Mouse (Mus musculus) embryonic facial prominence, embryonic 12.5 days (tissue): ENCODE data around the gene Dnajc21. TPM values are rescaled to one million over a fixed set of nuclear protein-coding genes. Genes with fewer than 3 reads are reported as not detected.

Source experiments
- ATAC-seq: fragments of 200-750 bp; cut with Nextera tagmentation; 2 replicates; pipeline ENCODE4 v1.8.0; 2017; ENCODE audit not compliant: insufficient number of reproducible peaks, insufficient read depth, low FRiP score, low TSS enrichment
- H3K27ac ChIP-seq: fragments of 300-500 bp; sonication (generic); 2 replicates; pipeline ENCODE4 v1.5.1; 2016; ENCODE audit warnings: mild to moderate bottlenecking
- H3K27me3 ChIP-seq: fragments of 300-500 bp; sonication (generic); 2 replicates; pipeline ENCODE4 v1.6.1; 2016; ENCODE audit warnings: mild to moderate bottlenecking, moderate library complexity
- H3K36me3 ChIP-seq: fragments of 300-500 bp; sonication (generic); 2 replicates; pipeline ENCODE4 v1.6.1; 2016; ENCODE audit warnings: mild to moderate bottlenecking
- H3K4me1 ChIP-seq: fragments of 300-500 bp; sonication (generic); 2 replicates; pipeline ENCODE4 v1.6.1; 2016
- H3K4me2 ChIP-seq: fragments of 300-500 bp; sonication (generic); replicated peaks from 2 replicates; pipeline ENCODE4 v1.6.1; 2016; ENCODE audit warnings: mild to moderate bottlenecking, moderate library complexity
- H3K4me3 ChIP-seq: fragments of 300-500 bp; sonication (generic); 2 replicates; pipeline ENCODE4 v1.5.1; 2016; ENCODE audit warnings: mild to moderate bottlenecking
- H3K9ac ChIP-seq: fragments of 300-500 bp; sonication (generic); 2 replicates; pipeline ENCODE4 v1.6.1; 2016; ENCODE audit warnings: mild to moderate bottlenecking, moderate library complexity
- H3K9me3 ChIP-seq: fragments of 300-500 bp; sonication (generic); 2 replicates; pipeline ENCODE4 v1.6.1; 2016; ENCODE audit warnings: mild to moderate bottlenecking, moderate library complexity
- WGBS: fragments of 180-500 bp; shearing (Covaris S2); methylation state at CpG from one replicate; pipeline ENCODE4 v1.1.7; 2016; 5-methylcytosine and 5-hydroxymethylcytosine counted together
- polyA plus RNA-seq: library from polyadenylated mRNA; unstranded; fragments of >200 nt; fragmentation: Nextera tagmentation; extraction: Ambion mirVana; gene quantifications from 2 replicates; pipeline ENCODE4 v1.2.1, GENCODE M21; 2016

Dnajc21 gene
- polyA plus RNA-seq, 1 experiment from 2014 or later, result 16.1 TPM

DNA sequence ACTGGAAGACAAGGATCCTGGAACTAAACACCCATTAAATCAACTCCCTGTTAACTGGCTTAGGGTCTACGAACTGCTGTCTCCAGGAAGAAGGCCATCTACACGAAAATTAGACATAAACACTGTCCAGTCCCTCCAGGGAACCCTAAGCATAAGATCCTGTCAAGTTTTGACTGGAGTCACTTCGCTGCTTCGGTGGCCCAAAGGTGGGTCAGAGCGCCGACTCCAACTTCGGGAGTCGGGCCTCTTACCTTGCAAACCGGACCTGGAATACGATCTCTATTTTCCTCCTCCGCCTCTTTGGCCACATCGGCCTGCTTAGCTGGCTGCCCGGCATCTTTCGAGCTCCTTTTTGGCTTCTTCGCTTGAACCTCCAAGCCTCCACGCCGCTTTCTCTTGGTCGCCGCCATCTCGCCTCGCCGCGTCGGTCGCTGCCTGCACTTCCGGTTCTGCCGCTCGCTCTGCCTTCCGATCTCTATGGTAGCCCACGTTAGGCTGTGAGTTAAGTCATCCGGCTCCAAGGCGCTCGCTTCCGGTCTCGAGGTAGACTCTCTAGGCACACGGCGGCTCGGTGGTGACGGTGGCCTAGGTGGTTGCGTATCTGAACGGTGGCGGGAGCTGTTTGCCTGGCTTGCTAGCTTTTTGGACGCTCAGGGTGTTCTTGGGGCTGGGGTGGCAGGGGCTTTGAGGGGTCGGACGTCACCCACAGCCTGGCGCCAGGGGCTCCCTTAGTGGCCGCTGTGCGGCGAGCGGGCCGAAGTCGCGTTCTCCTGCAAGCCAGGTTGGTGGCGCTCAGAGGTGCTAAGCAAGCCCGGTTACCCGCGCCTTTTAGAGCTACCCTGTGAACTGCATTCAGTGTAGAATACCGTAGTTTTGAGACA, 15.4 kb upstream of the Dnajc21 start, which contains the start of the genes Brix1 and Rad1:
Gene Brix1 (minus strand): TSS at position 464 of the 881 bp plus-strand sequence.
Gene Rad1 (plus strand): TSS at position 535 of the 881 bp plus-strand sequence.
- H3K27ac ChIP-seq, result peak within 1 kb of the TSS; percentile 70
- WGBS, result under 1% methylated on average over 58 of the region's 58 CpGs
- peak within 1 kb of the TSS; percentile 88 for H3K9ac ChIP-seq
- peak; percentile 99 for ATAC-seq
- H3K4me3 ChIP-seq, result peak within 1 kb of the TSS; percentile 89
- H3K9me3 ChIP-seq, result no peaks in the 10 kb centered on the region
- peak within 1 kb of the TSS; percentile 63 for H3K4me2 ChIP-seq
- no peaks in the 10 kb centered on the region for H3K27me3 ChIP-seq
- H3K36me3 ChIP-seq, result peaks cover 17% of the 10 kb centered on the region
- peaks cover 16% of the 10 kb centered on the region; the same call in 1 of the 2 replicates for H3K4me1 ChIP-seq

- no peaks in the 10 kb centered on the region for H3K9me3 ChIP-seq
- peaks cover 4% of the 10 kb centered on the region; the same call in 1 of the 2 replicates for H3K4me1 ChIP-seq
- H3K9ac ChIP-seq, result peak overlapping the region; percentile 51; the same call in 1 of the 2 replicates
- H3K4me3 ChIP-seq, result peak overlapping the region; percentile 86
- H3K4me2 ChIP-seq, result peak overlapping the region; percentile 90
- WGBS, result 16% methylated on average over 3 of the region's 3 CpGs
- H3K27ac ChIP-seq, result no peak overlapping the region
- ATAC-seq, result no peak
- peaks cover 9% of the 10 kb centered on the region for H3K36me3 ChIP-seq
- H3K27me3 ChIP-seq, result no peaks in the 10 kb centered on the region
Observed at GRCm38 (mm10) chr15:10470941-10471340, 625 bp upstream of the Dnajc21 start.

DNA sequence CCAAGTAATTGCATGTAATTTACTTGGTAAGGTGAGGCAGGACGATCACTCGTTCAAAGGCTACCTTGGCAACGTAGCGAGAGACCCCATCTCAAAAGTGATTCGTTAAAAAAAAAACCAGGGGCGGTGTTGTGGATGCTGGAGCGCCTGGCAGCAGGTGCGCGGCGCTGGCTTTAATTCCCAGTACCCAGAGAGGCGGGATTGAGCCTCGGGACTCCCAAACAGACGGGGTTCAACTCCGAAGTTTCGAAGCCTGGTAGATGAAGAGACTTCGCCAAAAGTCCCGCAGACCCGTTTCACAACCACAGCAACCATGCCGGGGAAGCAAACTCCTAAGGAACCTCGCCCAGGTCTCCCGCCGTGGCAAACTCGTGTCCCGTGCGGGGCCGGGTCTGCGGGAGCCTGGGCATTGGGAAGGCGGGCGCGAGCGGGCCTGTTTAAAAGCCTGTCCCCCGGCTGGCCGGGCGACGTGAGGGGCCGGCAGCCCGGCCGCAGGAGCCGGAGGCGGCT, 620 bp downstream of the Dnajc21 start:
- Histone ChIP-seq H3K9me3 (no peaks in the 10 kb centered on the region), H3K36me3 (no peaks in the 10 kb centered on the region), H3K9ac (peak overlapping the region; percentile 83), H3K4me3 (peak overlapping the region; percentile 86), H3K27ac (peak overlapping the region; percentile 83), H3K27me3 (no peaks in the 10 kb centered on the region), H3K4me2 (peak overlapping the region; percentile 90), H3K4me1 (peaks cover 4% of the 10 kb centered on the region; the same call in 1 of the 2 replicates)
- ATAC-seq, result no peak
- under 1% methylated on average over 40 of the region's 40 CpGs for WGBS

DNA sequence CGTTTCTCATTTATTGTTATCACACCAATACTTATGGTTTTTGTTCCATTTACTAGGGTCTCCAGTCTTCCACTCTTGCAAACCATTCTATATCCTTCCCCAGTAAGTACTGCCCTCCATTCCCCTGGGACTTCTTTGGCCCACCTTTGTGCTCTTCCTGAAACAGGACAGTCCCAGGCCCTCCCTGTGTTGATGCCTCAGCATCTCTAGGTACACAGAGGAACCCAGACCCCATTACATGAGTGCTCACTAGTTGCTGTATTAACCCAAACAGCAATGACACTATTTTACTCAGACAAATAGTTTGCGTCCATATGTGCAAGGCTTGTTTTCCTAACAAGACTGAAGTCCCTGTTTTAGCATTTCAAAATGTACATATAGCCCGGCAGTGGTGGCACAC, 1.6 kb downstream of the Dnajc21 start:
- no peak overlapping the region for H3K9ac ChIP-seq
- H3K4me1 ChIP-seq, result peaks cover 4% of the 10 kb centered on the region; the same call in 1 of the 2 replicates
- no peaks in the 10 kb centered on the region for H3K36me3 ChIP-seq
- H3K27me3 ChIP-seq, result no peaks in the 10 kb centered on the region
- ATAC-seq, result no peak
- H3K9me3 ChIP-seq, result no peaks in the 10 kb centered on the region
- H3K4me3 ChIP-seq, result 0 out of 2 replicates have a peak overlapping the region, but pooled peaks have one; percentile 1
- 78% methylated on average over 3 of the region's 3 CpGs for WGBS
- H3K4me2 ChIP-seq, result no peak overlapping the region; the same call in 1 of the 2 replicates
- H3K27ac ChIP-seq, result no peak overlapping the region

DNA sequence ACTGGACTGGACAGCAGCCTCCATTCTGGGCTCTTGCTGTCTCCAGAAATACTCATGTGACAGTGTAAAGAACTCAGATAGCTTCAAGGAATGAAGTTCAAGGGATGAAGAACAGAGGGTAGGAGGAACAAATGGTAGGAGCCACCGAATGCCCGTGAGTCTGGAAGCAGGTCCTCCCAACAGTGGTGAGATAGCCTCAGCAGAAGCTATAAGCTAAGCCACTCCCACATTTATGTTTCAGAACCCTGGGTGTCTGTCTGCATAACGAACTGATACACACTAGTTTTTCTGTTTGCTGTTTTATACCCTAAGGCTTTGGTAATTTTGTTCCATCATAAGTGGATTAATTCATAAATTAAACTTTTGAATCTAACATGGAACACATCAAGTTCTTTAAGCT, 5.6 kb downstream of the Dnajc21 start:
- Histone ChIP-seq H3K4me1 (peaks cover 4% of the 10 kb centered on the region; the same call in 1 of the 2 replicates), H3K4me3 (no peak overlapping the region), H3K9me3 (no peaks in the 10 kb centered on the region), H3K36me3 (peaks cover 23% of the 10 kb centered on the region), H3K27ac (no peak overlapping the region), H3K9ac (no peak overlapping the region), H3K4me2 (no peak overlapping the region), H3K27me3 (no peaks in the 10 kb centered on the region)
- no peak for ATAC-seq
- WGBS, result 94% methylated on average over 3 of the region's 3 CpGs

DNA sequence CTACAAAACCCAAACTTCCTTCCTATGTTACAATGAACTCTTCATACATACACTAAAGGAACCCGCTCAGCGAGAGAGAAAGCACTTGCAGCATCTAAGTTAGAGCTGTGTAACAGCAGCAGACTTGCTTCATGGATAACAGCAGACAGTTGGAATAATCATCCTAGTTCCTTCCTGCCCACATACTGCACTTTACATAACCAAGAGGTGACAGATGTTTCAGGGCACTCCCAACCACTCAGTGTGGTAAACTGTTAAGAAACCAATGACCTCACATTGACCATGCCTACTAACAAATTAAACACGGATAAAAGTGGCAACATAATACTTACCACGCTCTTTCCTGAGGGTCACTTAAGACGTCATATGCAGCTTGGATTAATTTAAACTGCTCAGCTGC, 6.8 kb downstream of the Dnajc21 start:
- Histone ChIP-seq H3K9me3 (no peaks in the 10 kb centered on the region), H3K4me1 (no peaks in the 10 kb centered on the region), H3K9ac (no peak overlapping the region), H3K4me3 (no peak overlapping the region), H3K27ac (no peak overlapping the region), H3K27me3 (no peaks in the 10 kb centered on the region), H3K4me2 (no peak overlapping the region), H3K36me3 (peaks cover 31% of the 10 kb centered on the region)
- WGBS, result 65% methylated on average over 5 of the region's 5 CpGs
- ATAC-seq, result no peak

DNA sequence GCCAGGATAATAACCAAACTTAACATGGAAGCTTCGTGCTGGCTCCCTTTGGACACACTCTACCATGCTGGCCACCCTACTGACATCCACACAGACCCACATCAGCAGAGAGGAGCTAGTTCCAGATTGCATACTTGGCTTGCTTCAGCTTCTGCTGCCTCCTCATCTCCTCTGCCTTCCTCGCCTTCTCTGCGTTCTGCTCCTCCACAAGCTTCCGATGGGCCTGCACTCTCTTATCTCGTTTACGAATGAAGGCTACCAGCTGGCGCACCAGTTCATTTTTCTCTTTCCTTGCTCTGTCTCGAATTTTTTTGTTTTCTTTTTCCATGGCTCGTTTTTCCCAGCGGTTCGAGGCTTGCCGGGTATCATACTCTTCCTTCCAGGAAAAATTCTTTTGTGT, 9.3 kb downstream of the Dnajc21 start:
- no peak overlapping the region for H3K4me3 ChIP-seq
- ATAC-seq, result no peak
- no peak overlapping the region for H3K4me2 ChIP-seq
- H3K9me3 ChIP-seq, result no peaks in the 10 kb centered on the region
- H3K9ac ChIP-seq, result no peak overlapping the region
- no peaks in the 10 kb centered on the region for H3K27me3 ChIP-seq
- no peak overlapping the region for H3K27ac ChIP-seq
- 89% methylated on average over 12 of the region's 12 CpGs for WGBS
- no peaks in the 10 kb centered on the region for H3K4me1 ChIP-seq
- peaks cover 48% of the 10 kb centered on the region for H3K36me3 ChIP-seq

- no peak overlapping the region for H3K27ac ChIP-seq
- H3K4me1 ChIP-seq, result no peaks in the 10 kb centered on the region
- no peaks in the 10 kb centered on the region for H3K27me3 ChIP-seq
- ATAC-seq, result no peak
- H3K9ac ChIP-seq, result no peak overlapping the region
- no peak overlapping the region for H3K4me2 ChIP-seq
- H3K9me3 ChIP-seq, result no peaks in the 10 kb centered on the region
- peaks cover 36% of the 10 kb centered on the region for H3K36me3 ChIP-seq
- 89% methylated on average over 3 of the region's 3 CpGs for WGBS
- H3K4me3 ChIP-seq, result no peak overlapping the region
Observed at GRCm38 (mm10) chr15:10447102-10447501, 23.2 kb downstream of the Dnajc21 start.

GRCm38 (mm10) chr15:10442275-10442674, 28.0 kb downstream of the Dnajc21 start:
- H3K9me3 ChIP-seq, result no peaks in the 10 kb centered on the region
- H3K4me3 ChIP-seq, result no peak overlapping the region
- H3K9ac ChIP-seq, result no peak overlapping the region
- no peak overlapping the region for H3K4me2 ChIP-seq
- no peak overlapping the region for H3K27ac ChIP-seq
- no peak for ATAC-seq
- H3K4me1 ChIP-seq, result no peaks in the 10 kb centered on the region
- no peaks in the 10 kb centered on the region for H3K27me3 ChIP-seq
- peaks cover 26% of the 10 kb centered on the region for H3K36me3 ChIP-seq
- 86% methylated on average over 1 of the region's 1 CpGs for WGBS

DNA sequence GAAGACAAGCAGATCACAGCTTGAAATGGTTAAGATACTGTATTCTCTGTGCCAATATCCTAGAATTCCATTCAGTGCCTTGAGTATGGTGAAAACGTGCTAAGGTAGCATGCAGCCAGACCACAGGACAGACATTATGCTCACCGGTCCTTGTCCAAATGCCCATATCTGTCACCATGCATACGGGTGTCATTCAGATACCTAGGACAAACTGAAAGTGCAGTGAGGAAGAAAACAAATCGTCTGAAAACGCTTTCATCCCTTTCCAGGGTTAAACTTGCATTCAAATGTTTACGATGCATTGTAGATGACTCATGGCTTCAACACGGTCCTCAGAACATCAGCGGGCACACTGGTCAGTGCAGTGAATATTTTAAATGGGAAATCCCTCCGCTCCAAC, 28.8 kb downstream of the Dnajc21 start:
- H3K27me3 ChIP-seq, result no peaks in the 10 kb centered on the region
- WGBS, result 91% methylated on average over 9 of the region's 9 CpGs
- H3K9me3 ChIP-seq, result no peaks in the 10 kb centered on the region
- no peak overlapping the region for H3K4me2 ChIP-seq
- no peak overlapping the region for H3K9ac ChIP-seq
- H3K4me3 ChIP-seq, result no peak overlapping the region
- H3K36me3 ChIP-seq, result peaks cover 22% of the 10 kb centered on the region
- ATAC-seq, result no peak
- no peaks in the 10 kb centered on the region for H3K4me1 ChIP-seq
- no peak overlapping the region for H3K27ac ChIP-seq

GRCm38 (mm10) chr15:10439963-10440362, 30.4 kb downstream of the Dnajc21 start:
- H3K4me2 ChIP-seq, result no peak overlapping the region
- no peaks in the 10 kb centered on the region for H3K9me3 ChIP-seq
- H3K36me3 ChIP-seq, result peaks cover 13% of the 10 kb centered on the region; the same call in 1 of the 2 replicates
- WGBS, result 73% methylated on average over 6 of the region's 6 CpGs
- H3K4me3 ChIP-seq, result no peak overlapping the region
- no peak for ATAC-seq
- no peaks in the 10 kb centered on the region for H3K4me1 ChIP-seq
- no peaks in the 10 kb centered on the region for H3K27me3 ChIP-seq
- no peak overlapping the region for H3K27ac ChIP-seq
- H3K9ac ChIP-seq, result no peak overlapping the region

GRCm38 (mm10) chr15:10436893-10437292, 33.4 kb downstream of the Dnajc21 start:
- no peak for ATAC-seq
- peaks cover 5% of the 10 kb centered on the region; the same call in 1 of the 2 replicates for H3K36me3 ChIP-seq
- no peaks in the 10 kb centered on the region for H3K27me3 ChIP-seq
- no peak overlapping the region for H3K4me2 ChIP-seq
- no peak overlapping the region for H3K27ac ChIP-seq
- no peaks in the 10 kb centered on the region for H3K4me1 ChIP-seq
- H3K9me3 ChIP-seq, result no peaks in the 10 kb centered on the region
- H3K9ac ChIP-seq, result no peak overlapping the region
- WGBS, result 89% methylated on average over 1 of the region's 1 CpGs
- no peak overlapping the region for H3K4me3 ChIP-seq
